In the genomic region with DNA sequence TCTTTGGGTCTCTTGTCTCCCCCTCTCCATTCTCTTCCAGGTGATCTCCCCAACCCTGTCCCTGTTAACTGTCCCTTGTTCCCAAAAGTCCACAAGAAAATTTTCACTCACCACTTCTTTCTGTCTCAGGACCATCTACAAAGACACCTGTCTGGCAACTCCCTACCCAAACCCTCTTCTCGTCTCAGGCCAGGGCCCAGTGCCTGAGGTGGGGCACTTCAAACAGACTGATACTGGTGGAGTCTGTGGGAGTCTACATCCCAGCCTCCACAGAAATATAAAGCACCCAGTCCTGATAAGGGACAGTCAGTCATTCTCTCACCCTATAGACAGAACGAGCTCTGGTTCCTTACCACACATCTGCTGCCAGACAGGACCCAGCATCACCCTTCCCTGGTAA, we compare ENCODE assay signal across 46 mouse cellular contexts. TPM values are rescaled to one million over a fixed set of nuclear protein-coding genes. Genes with fewer than 3 reads are reported as not detected.
"Had no signal": no experiment of that assay in that cellular context is flagged by ENCODE, and none has a peak within 500 bp of the region (broad histone marks: within the 10 kb centered on the region; RNA-seq: fewer than 3 reads in every experiment).

Gene Gsdma2 (plus strand): TSS at position 301 of the 400 bp plus-strand sequence.

- DNase-seq: left cerebral cortex, postnatal 4 days; liver; liver, embryonic 13.5 days; liver, postnatal 0 days; lung, adult 18-20 months; lung, adult 2 months; lung, embryonic 14.5 days; lung, postnatal 10 days; lung, postnatal 14 days; lung, postnatal 36 days; lung, postnatal 4 days; midbrain, embryonic 14.5 days had no signal

- ATAC-seq: liver, embryonic 12.5 days; liver, postnatal 0 days; lung, postnatal 0 days; midbrain, embryonic 13.5 days; midbrain, embryonic 15.5 days; midbrain, embryonic 16.5 days had no signal

- H3K27ac ChIP-seq: limb, embryonic 10.5 days; limb, embryonic 12.5 days; limb, embryonic 13.5 days; limb, embryonic 15.5 days; liver, embryonic 12.5 days; liver, embryonic 13.5 days; liver, embryonic 14.5 days; liver, embryonic 15.5 days; lung, embryonic 15.5 days; macrophage; midbrain, embryonic 10.5 days; midbrain, embryonic 12.5 days; midbrain, embryonic 13.5 days; midbrain, embryonic 15.5 days; neural tube, embryonic 12.5 days had no signal

- H3K36me3 ChIP-seq: limb, embryonic 10.5 days; limb, embryonic 12.5 days; limb, embryonic 13.5 days; limb, embryonic 15.5 days; liver, embryonic 12.5 days; liver, embryonic 13.5 days; liver, embryonic 15.5 days; lung, embryonic 15.5 days; midbrain, embryonic 10.5 days; midbrain, embryonic 12.5 days; midbrain, embryonic 13.5 days; midbrain, embryonic 15.5 days; neural tube, embryonic 12.5 days had no signal

- H3K9me3 ChIP-seq: limb, embryonic 10.5 days; limb, embryonic 12.5 days; limb, embryonic 13.5 days; limb, embryonic 15.5 days; liver, embryonic 12.5 days; liver, embryonic 13.5 days; liver, embryonic 15.5 days; lung, embryonic 15.5 days; midbrain, embryonic 10.5 days; midbrain, embryonic 12.5 days; midbrain, embryonic 13.5 days; midbrain, embryonic 15.5 days; neural tube, embryonic 12.5 days had no signal

- H3K4me1 ChIP-seq: limb, embryonic 10.5 days; limb, embryonic 12.5 days; limb, embryonic 13.5 days; limb, embryonic 15.5 days; liver, embryonic 12.5 days; liver, embryonic 13.5 days; liver, embryonic 15.5 days; lung, embryonic 15.5 days; megakaryocyte, embryonic 14.5 days; midbrain, embryonic 10.5 days; midbrain, embryonic 12.5 days; midbrain, embryonic 13.5 days; midbrain, embryonic 15.5 days; neural tube, embryonic 12.5 days had no signal

- H3K9ac ChIP-seq: limb, embryonic 12.5 days; limb, embryonic 13.5 days; limb, embryonic 15.5 days; liver, embryonic 12.5 days; liver, embryonic 13.5 days; liver, embryonic 14.5 days; liver, embryonic 15.5 days; liver, postnatal 0 days; lung, embryonic 14.5 days; lung, embryonic 15.5 days; midbrain, embryonic 12.5 days; midbrain, embryonic 13.5 days; midbrain, embryonic 15.5 days; neural tube, embryonic 12.5 days had no signal

- H3K27me3 ChIP-seq: limb, embryonic 15.5 days; midbrain, embryonic 12.5 days; midbrain, embryonic 15.5 days; neural tube, embryonic 12.5 days had no signal

- H3K4me3 ChIP-seq: limb, embryonic 10.5 days; limb, embryonic 12.5 days; limb, embryonic 13.5 days; limb, embryonic 15.5 days; liver, embryonic 12.5 days; liver, embryonic 13.5 days; liver, embryonic 15.5 days; lung, embryonic 15.5 days; megakaryocyte, embryonic 14.5 days; midbrain, embryonic 10.5 days; midbrain, embryonic 12.5 days; midbrain, embryonic 13.5 days; midbrain, embryonic 15.5 days; myocyte; neural tube, embryonic 12.5 days had no signal

- H3K4me2 ChIP-seq: limb, embryonic 12.5 days; limb, embryonic 13.5 days; limb, embryonic 15.5 days; liver, embryonic 11.5 days; liver, embryonic 12.5 days; liver, embryonic 13.5 days; liver, embryonic 15.5 days; lung, embryonic 14.5 days; lung, embryonic 15.5 days; midbrain, embryonic 11.5 days; midbrain, embryonic 12.5 days; midbrain, embryonic 13.5 days; midbrain, embryonic 15.5 days; neural tube, embryonic 12.5 days had no signal

RNA-seq across cellular contexts. Expression of gene Gsdma2, which starts in this region (rescaled TPM):
- total RNA-seq: left cerebral cortex, postnatal 10 days; left cerebral cortex, postnatal 14 days; left cerebral cortex, postnatal 25 days; left cerebral cortex, postnatal 36 days; left cerebral cortex, postnatal 4 days; liver, adult 2 months; megakaryocyte progenitor cell, adult 5-6 weeks; megakaryocyte, adult 5-6 weeks; megakaryocyte-erythroid progenitor cell, adult 5-6 weeks; midbrain, postnatal 0 days; monocyte, adult 5-6 weeks had no signal
- polyA plus RNA-seq: limb, embryonic 10.5 days; limb, embryonic 11.5 days; limb, embryonic 12.5 days; limb, embryonic 13.5 days; limb, embryonic 14.5 days; limb, embryonic 15.5 days; liver, adult 2 months; liver, embryonic 11.5 days; liver, embryonic 12.5 days; liver, embryonic 13.5 days; liver, embryonic 14.5 days; liver, embryonic 15.5 days; liver, embryonic 16.5 days; liver, postnatal 0 days; lung, adult 2 months; lung, embryonic 14.5 days; lung, embryonic 15.5 days; lung, embryonic 16.5 days; lung, postnatal 0 days; macrophage; midbrain, embryonic 10.5 days; midbrain, embryonic 11.5 days; midbrain, embryonic 12.5 days; midbrain, embryonic 13.5 days; midbrain, embryonic 14.5 days; midbrain, embryonic 15.5 days; midbrain, embryonic 16.5 days; myocyte; neural tube, embryonic 12.5 days had no signal
